Mouse (Mus musculus): Measurements from ENCODE around the gene Srgap2. TPM values are rescaled to one million over a fixed set of nuclear protein-coding genes. Genes with fewer than 3 reads are reported as not detected.
"Not testable (repeated sequence)": the region's sequence is repeated elsewhere in the genome, so short reads cannot be mapped to it uniquely, and the experiment has no call there.

Srgap2 gene
- polyA plus RNA-seq, 1 experiment from 2014 or later, result 31.7 TPM

DNA sequence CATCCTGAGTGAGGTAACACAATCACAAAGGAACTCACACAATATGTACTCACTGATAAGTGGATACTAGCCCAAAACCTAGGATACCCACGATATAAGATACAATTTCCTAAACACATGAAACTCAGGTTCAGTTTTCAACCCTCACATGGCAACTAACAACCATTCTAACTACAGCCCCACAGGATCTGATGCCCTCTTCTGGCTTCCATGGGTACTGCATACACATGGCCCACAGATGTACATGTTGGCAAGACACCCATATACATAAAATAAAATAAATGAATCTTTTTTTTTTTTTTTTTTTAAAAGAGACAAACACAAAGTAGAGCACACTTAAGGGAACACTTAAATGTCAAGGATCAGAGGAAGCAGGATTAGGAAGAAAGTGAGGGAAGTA is 198.1 kb downstream of the Srgap2 start:
- H3K27ac ChIP-seq (ENCODE audit: low read length); H3K9ac ChIP-seq (ENCODE audit: low read depth, low read length); H3K27me3 ChIP-seq (ENCODE audit: control insufficient read depth, insufficient read depth, low read depth, low read length); H3K4me1 ChIP-seq (ENCODE audit: control insufficient read depth, insufficient read depth, low read length); H3K4me3 ChIP-seq (ENCODE audit: low read depth, low read length); H3K9me3 ChIP-seq (replicated peaks; ENCODE audit: control insufficient read depth, low read length, poor library complexity, severe bottlenecking); ATAC-seq; H3K4me2 ChIP-seq (ENCODE audit: low read length): not testable (repeated sequence)
- peaks cover 16% of the 10 kb centered on the region for H3K36me3 ChIP-seq (ENCODE audit: control insufficient read depth, insufficient read depth, low read length)
- WGBS, result 89% methylated on average over 1 of the region's 1 CpGs

DNA sequence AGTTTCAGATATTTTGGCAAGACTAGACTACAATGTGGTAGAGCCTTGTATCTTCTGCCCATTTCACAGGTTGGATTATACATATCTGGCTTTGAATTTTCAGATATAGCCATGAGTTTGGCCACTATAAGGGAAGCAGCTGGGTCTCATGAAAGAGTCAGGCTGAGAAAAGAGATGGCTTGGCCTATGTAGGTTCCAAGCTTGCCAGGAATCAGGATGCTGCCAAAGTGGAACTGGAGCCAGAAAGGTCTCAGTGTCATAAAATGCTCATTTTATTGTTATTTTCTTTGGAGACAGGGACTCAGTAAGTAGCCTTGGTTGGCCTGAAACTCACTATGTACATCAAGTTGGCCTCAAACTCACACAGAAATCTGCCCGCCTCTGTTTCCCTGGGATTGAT is 200.0 kb downstream of the Srgap2 start:
- H3K4me1 ChIP-seq (ENCODE audit: control insufficient read depth, insufficient read depth, low read length), result no peaks in the 10 kb centered on the region
- WGBS, result 95% methylated on average over 1 of the region's 1 CpGs
- peaks cover 16% of the 10 kb centered on the region for H3K36me3 ChIP-seq (ENCODE audit: control insufficient read depth, insufficient read depth, low read length)
- ATAC-seq, result no peak
- no peak overlapping the region for H3K9ac ChIP-seq (ENCODE audit: low read depth, low read length)
- H3K27ac ChIP-seq (ENCODE audit: low read length), result no peak overlapping the region
- H3K27me3 ChIP-seq (ENCODE audit: control insufficient read depth, insufficient read depth, low read depth, low read length), result no peaks in the 10 kb centered on the region
- H3K9me3 ChIP-seq (replicated peaks; ENCODE audit: control insufficient read depth, low read length, poor library complexity, severe bottlenecking), result no peaks in the 10 kb centered on the region
- H3K4me2 ChIP-seq (ENCODE audit: low read length), result no peak overlapping the region
- H3K4me3 ChIP-seq (ENCODE audit: low read depth, low read length), result no peak overlapping the region

DNA sequence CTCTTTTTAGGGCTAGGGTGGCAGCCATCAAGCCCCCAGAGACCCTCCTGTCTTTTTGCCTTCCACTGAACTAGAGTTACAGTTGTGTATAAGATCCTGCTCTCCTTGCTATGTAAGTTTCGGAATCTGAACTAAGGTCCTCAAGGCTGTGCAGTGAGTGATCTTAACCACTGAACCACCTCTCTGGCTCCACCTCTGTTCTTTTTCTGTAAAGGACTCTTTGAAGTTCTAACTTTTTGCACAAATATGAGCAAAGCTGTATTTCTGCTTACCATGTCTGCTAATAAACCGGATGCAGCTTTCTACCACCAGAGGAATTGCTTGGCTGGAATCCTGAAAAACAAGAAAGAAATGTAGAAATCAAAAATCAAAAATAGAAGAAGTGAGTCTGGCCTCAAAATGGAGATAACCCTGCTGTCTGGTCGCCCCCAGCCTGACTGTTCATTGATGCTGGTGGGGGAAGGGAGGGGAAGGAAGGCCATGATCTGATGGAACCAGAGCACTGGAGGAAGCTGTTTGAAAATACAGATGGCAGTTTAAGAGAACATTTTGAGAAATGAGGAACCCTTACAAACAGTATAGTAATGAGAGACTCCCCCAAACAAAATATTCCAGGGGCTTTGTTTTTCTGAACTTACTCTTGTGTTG is 202.2 kb downstream of the Srgap2 start:
- no peaks in the 10 kb centered on the region for H3K9me3 ChIP-seq (replicated peaks; ENCODE audit: control insufficient read depth, low read length, poor library complexity, severe bottlenecking)
- H3K4me3 ChIP-seq (ENCODE audit: low read depth, low read length), result no peak overlapping the region
- H3K36me3 ChIP-seq (ENCODE audit: control insufficient read depth, insufficient read depth, low read length), result peaks cover 11% of the 10 kb centered on the region; the same call in 1 of the 2 replicates
- 92% methylated on average over 3 of the region's 3 CpGs for WGBS
- no peak overlapping the region for H3K9ac ChIP-seq (ENCODE audit: low read depth, low read length)
- ATAC-seq, result no peak
- H3K27ac ChIP-seq (ENCODE audit: low read length), result no peak overlapping the region
- H3K4me2 ChIP-seq (ENCODE audit: low read length), result no peak overlapping the region
- H3K27me3 ChIP-seq (ENCODE audit: control insufficient read depth, insufficient read depth, low read depth, low read length), result no peaks in the 10 kb centered on the region
- H3K4me1 ChIP-seq (ENCODE audit: control insufficient read depth, insufficient read depth, low read length), result no peaks in the 10 kb centered on the region

DNA sequence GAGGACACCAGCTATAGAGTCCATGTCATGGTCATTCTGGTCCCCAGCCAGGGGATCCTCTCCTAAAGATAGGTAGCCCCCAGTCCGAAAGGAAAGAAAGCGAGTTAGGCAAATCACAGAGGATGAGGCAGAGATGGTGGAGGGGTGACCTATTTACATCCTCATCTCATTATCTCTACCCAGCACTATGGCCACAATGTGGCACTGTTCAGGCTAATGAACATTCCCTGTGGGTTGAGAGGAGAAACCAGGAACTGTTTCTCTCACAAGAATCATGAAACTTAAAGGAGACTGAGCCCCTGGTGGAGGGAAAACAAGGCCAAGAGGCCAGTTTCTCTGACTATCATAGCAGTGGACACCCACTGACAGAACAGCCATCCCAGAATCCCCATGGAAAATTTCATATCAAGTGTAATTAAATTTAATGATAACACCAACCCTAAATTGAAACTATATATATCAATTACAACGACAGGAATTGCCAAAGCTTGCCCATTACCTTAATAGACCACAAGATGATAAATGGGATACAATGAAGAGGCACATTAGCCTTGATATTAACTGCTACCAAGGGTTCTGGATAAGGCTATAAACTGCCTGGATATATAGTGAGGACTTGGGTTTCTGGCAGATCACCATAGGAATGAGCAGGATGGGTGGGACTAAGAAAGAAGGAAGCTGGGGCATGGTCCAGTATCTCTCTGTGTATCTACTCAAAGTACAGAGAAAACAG is 207.4 kb downstream of the Srgap2 start:
- no peaks in the 10 kb centered on the region for H3K4me1 ChIP-seq (ENCODE audit: control insufficient read depth, insufficient read depth, low read length)
- H3K9me3 ChIP-seq (replicated peaks; ENCODE audit: control insufficient read depth, low read length, poor library complexity, severe bottlenecking), result no peaks in the 10 kb centered on the region
- WGBS, result 91% methylated on average over 3 of the region's 3 CpGs
- H3K4me2 ChIP-seq (ENCODE audit: low read length), result no peak overlapping the region
- H3K36me3 ChIP-seq (ENCODE audit: control insufficient read depth, insufficient read depth, low read length), result peaks cover 21% of the 10 kb centered on the region
- no peak overlapping the region for H3K9ac ChIP-seq (ENCODE audit: low read depth, low read length)
- ATAC-seq, result no peak
- no peaks in the 10 kb centered on the region for H3K27me3 ChIP-seq (ENCODE audit: control insufficient read depth, insufficient read depth, low read depth, low read length)
- H3K4me3 ChIP-seq (ENCODE audit: low read depth, low read length), result no peak overlapping the region
- H3K27ac ChIP-seq (ENCODE audit: low read length), result no peak overlapping the region

DNA sequence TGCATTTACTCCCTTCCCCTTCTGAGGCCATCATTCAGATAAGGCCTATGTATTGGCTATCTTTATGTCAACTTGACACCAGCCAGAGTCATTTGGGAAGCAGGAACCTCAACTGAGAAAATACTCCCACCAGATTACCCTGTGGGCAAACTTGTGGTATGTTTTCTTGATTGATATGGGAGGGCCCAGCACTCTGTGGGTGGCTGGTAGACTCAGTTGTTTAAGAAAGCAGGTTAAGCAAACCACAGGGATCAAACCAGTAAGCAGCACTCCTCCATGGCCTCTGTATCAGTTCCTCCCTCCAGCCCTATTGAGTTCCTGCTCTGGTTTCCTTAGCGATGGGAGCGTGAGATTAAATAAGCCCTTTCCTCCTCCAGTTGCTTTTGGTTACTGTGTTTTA is 208.8 kb downstream of the Srgap2 start:
- Histone ChIP-seq H3K27me3 (ENCODE audit: control insufficient read depth, insufficient read depth, low read depth, low read length) (no peaks in the 10 kb centered on the region), H3K4me1 (ENCODE audit: control insufficient read depth, insufficient read depth, low read length) (no peaks in the 10 kb centered on the region), H3K27ac (ENCODE audit: low read length) (no peak overlapping the region), H3K9me3 (replicated peaks; ENCODE audit: control insufficient read depth, low read length, poor library complexity, severe bottlenecking) (no peaks in the 10 kb centered on the region), H3K36me3 (ENCODE audit: control insufficient read depth, insufficient read depth, low read length) (peaks cover 28% of the 10 kb centered on the region), H3K4me3 (ENCODE audit: low read depth, low read length) (no peak overlapping the region), H3K4me2 (ENCODE audit: low read length) (no peak overlapping the region), H3K9ac (ENCODE audit: low read depth, low read length) (no peak overlapping the region)
- ATAC-seq, result no peak
- 95% methylated on average over 2 of the region's 2 CpGs for WGBS

DNA sequence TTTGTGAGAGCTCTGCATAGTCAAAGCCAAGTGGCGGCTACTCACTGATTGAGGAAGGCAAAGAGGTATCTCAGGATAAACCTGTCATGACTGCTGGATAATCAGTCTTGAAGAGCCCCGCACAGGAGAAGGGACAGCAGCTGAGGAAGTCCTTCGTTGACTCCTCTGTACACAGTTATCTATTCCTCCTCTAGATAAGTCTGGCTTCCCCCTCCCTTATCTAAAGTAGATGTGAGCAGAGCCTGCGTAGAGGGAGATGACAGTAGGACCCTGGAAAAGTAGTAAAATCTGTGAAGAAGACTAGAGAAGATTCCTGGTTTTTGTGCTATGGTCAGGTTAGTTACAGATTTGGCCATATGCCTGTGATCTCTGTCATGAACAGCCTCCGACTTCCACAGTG is 209.5 kb downstream of the Srgap2 start:
- Histone ChIP-seq H3K27me3 (ENCODE audit: control insufficient read depth, insufficient read depth, low read depth, low read length) (no peaks in the 10 kb centered on the region), H3K9ac (ENCODE audit: low read depth, low read length) (no peak overlapping the region), H3K4me2 (ENCODE audit: low read length) (no peak overlapping the region), H3K4me1 (ENCODE audit: control insufficient read depth, insufficient read depth, low read length) (no peaks in the 10 kb centered on the region), H3K36me3 (ENCODE audit: control insufficient read depth, insufficient read depth, low read length) (peaks cover 31% of the 10 kb centered on the region), H3K9me3 (replicated peaks; ENCODE audit: control insufficient read depth, low read length, poor library complexity, severe bottlenecking) (no peaks in the 10 kb centered on the region), H3K4me3 (ENCODE audit: low read depth, low read length) (no peak overlapping the region), H3K27ac (ENCODE audit: low read length) (no peak overlapping the region)
- WGBS, result 93% methylated on average over 5 of the region's 5 CpGs
- ATAC-seq, result no peak

DNA sequence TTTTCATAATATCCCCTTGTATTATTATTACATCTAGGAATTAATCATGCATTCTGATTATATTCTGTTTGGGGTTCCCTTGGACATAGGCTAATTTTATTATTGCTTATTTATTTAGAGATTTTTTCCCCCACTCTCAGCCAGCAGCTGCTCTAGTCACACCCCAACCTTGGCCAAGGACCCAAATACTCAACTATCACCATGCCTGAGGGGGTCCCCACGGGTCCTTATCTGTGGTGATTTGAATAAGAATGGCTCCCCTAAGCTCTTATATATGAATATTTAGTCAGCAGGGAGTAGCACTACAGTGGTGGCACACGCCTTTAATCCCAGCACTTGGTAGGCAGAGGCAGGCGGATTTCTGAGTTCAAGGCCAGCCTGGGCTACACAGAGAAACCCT is 215.9 kb downstream of the Srgap2 start:
- Histone ChIP-seq H3K27ac (ENCODE audit: low read length) (no peak overlapping the region), H3K36me3 (ENCODE audit: control insufficient read depth, insufficient read depth, low read length) (peaks cover 44% of the 10 kb centered on the region), H3K4me3 (ENCODE audit: low read depth, low read length) (no peak overlapping the region), H3K27me3 (ENCODE audit: control insufficient read depth, insufficient read depth, low read depth, low read length) (no peaks in the 10 kb centered on the region), H3K4me1 (ENCODE audit: control insufficient read depth, insufficient read depth, low read length) (no peaks in the 10 kb centered on the region), H3K9ac (ENCODE audit: low read depth, low read length) (no peak overlapping the region), H3K4me2 (ENCODE audit: low read length) (no peak overlapping the region), H3K9me3 (replicated peaks; ENCODE audit: control insufficient read depth, low read length, poor library complexity, severe bottlenecking) (no peaks in the 10 kb centered on the region)
- WGBS, result 84% methylated on average over 3 of the region's 3 CpGs
- ATAC-seq, result no peak

DNA sequence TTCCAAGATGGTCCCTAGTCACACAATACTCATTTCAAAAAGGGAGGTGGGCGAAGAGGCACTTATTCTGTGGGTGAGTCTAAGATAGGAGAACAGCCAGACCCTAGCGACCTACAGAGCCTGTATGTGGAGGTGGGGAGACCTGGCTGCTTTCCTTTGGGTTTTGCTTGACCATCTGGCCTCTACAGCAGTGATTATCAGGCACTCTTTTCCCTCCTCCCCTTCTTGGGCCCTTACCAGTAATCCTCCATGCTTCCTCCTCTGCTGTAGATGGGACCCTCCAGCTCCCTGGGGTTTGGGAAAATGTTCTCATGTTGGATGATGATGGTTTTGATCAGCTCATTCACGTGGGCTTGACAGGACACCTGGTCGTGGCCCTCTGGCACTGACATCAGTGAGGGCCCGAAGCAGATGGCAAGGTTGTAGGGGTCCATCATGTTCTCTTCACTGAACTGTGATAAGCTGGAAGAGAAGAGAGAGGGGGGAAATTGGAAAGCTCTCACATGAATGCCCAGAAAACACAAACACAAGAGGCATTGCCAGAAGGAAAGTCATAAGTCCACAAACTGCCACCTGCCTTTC is 216.8 kb downstream of the Srgap2 start:
- H3K4me2 ChIP-seq (ENCODE audit: low read length), result no peak overlapping the region
- no peaks in the 10 kb centered on the region for H3K4me1 ChIP-seq (ENCODE audit: control insufficient read depth, insufficient read depth, low read length)
- H3K9me3 ChIP-seq (replicated peaks; ENCODE audit: control insufficient read depth, low read length, poor library complexity, severe bottlenecking), result no peaks in the 10 kb centered on the region
- H3K27me3 ChIP-seq (ENCODE audit: control insufficient read depth, insufficient read depth, low read depth, low read length), result no peaks in the 10 kb centered on the region
- WGBS, result 95% methylated on average over 5 of the region's 5 CpGs
- H3K27ac ChIP-seq (ENCODE audit: low read length), result no peak overlapping the region
- H3K36me3 ChIP-seq (ENCODE audit: control insufficient read depth, insufficient read depth, low read length), result peaks cover 42% of the 10 kb centered on the region
- no peak overlapping the region for H3K9ac ChIP-seq (ENCODE audit: low read depth, low read length)
- no peak overlapping the region for H3K4me3 ChIP-seq (ENCODE audit: low read depth, low read length)
- no peak for ATAC-seq

DNA sequence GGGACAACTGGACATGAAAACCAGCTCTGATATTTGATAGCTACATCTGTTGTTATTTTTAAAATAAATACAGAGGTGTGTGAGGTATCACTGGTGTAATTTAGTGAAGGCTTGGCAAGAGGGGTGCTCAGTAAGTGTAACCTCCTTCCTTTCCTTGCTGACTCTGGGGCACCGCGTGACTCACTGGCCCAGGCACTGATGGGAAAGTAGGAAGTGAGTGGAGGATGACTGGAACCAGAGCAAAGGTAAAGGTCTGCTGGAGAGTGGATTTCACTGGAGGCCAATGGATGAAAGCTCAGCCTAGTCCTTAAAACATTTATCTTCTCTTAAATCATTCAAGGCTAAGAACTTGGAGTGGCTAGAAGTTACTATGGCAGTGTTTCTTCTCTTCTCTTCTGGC is 226.4 kb downstream of the Srgap2 start:
- Histone ChIP-seq H3K36me3 (ENCODE audit: control insufficient read depth, insufficient read depth, low read length) (peaks cover 18% of the 10 kb centered on the region), H3K27me3 (ENCODE audit: control insufficient read depth, insufficient read depth, low read depth, low read length) (no peaks in the 10 kb centered on the region), H3K9me3 (replicated peaks; ENCODE audit: control insufficient read depth, low read length, poor library complexity, severe bottlenecking) (no peaks in the 10 kb centered on the region), H3K27ac (ENCODE audit: low read length) (no peak overlapping the region), H3K9ac (ENCODE audit: low read depth, low read length) (no peak overlapping the region), H3K4me1 (ENCODE audit: control insufficient read depth, insufficient read depth, low read length) (no peaks in the 10 kb centered on the region), H3K4me3 (ENCODE audit: low read depth, low read length) (no peak overlapping the region), H3K4me2 (ENCODE audit: low read length) (no peak overlapping the region)
- 94% methylated on average over 2 of the region's 2 CpGs for WGBS
- no peak for ATAC-seq

All from midbrain, embryonic 16.5 days (tissue).